Mouse (Mus musculus): ENCODE results near the gene Gm20431.

- TF ChIP-seq CTCF (conservative IDR thresholded peaks at IDR 0.05; ENCODE audit: low read length), result no peak
- no peak for TF ChIP-seq POU5F1 (IDR thresholded peaks at IDR 0.05; ENCODE audit: borderline replicate concordance, low read length)
These were observed at the start of gene Gm20431 for GRCm38 (mm10) chr2:167661270-167662203.
